Mouse (Mus musculus) WW6 (cell line): ENCODE measurements around the gene Hist2h2aa2.
"Not testable (repeated sequence)": the region's sequence is repeated elsewhere in the genome, so short reads cannot be mapped to it uniquely, and the experiment has no call there.

Source experiments
- DNase-seq: peaks from one replicate; pipeline ENCODE4 v3.0.0-alpha.2; 2013; ENCODE audit warnings: low read depth, low spot score

The Hist2h2aa2 gene

GRCm38 (mm10) chr3:96261623-96262022 lies 21.5 kb upstream of the Hist2h2aa2 start:
- no peak for DNase-seq

GRCm38 (mm10) chr3:96260220-96260619 lies 20.1 kb upstream of the Hist2h2aa2 start:
- DNase-seq = no peak

GRCm38 (mm10) chr3:96257190-96257589 lies 17.1 kb upstream of the Hist2h2aa2 start:
- no peak for DNase-seq

GRCm38 (mm10) chr3:96255926-96256593 lies 16.0 kb upstream of the Hist2h2aa2 start:
- DNase-seq = no peak

DNA sequence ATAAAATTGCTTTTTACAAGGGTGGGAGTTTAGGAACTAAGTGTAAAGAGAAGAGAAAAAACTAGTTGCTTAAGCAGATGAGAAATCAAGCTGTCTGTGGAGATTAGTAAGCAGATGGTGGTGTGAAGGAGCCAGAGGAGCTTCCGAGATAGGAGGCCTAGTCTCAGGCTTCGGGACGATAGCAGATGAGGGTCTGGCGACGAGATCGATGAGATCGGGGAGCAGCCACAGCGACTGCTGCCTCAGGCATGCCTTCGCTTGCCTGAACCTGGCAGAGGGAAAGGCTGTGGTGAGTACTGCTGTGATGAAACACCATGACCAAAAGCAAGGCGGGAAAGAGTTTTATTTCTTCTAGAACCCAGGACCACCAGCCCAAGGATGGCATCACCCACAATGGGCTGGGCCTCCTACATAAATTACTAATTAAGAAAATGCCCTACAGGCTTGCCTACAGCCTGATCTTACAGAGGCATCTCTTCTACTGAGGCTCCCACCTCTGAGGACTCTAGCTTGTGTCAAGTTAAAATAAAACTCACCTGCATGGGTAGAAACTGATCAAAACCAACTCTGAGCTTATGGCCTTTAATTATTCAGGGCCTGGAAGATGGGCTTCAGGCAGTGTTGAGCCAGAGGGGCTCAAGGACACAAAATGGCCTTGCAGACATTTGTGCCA lies 14.7 kb upstream of the Hist2h2aa2 start:
- DNase-seq = no peak

DNA sequence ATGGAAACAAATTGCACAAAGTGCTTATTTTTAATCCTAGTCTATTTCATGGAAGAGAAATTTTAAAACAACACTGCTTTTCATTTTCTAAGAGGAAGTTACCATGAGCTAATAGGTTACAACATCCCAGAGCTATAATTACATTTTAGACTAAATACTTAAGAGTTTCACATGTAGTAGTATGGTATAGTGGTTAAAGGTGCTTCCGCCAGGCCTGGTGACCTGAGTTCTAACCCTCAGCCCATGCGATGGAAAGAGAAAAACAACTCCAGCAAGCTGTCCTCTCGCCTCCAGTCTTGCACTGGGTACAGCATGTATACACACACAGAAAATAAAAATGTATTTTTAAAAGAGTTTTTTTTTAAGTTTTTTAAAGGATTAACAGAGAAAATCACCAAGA lies 11.7 kb upstream of the Hist2h2aa2 start:
- DNase-seq = no peak

GRCm38 (mm10) chr3:96250890-96251289 lies 10.8 kb upstream of the Hist2h2aa2 start:
- DNase-seq = no peak

- no peak for DNase-seq
Observed at GRCm38 (mm10) chr3:96249034-96249345, 8.9 kb upstream of the Hist2h2aa2 start.

GRCm38 (mm10) chr3:96248141-96249033 lies 8.3 kb upstream of the Hist2h2aa2 start:
- no peak for DNase-seq

- DNase-seq = no peak
Observed at GRCm38 (mm10) chr3:96247356-96248140, 7.5 kb upstream of the Hist2h2aa2 start.

DNA sequence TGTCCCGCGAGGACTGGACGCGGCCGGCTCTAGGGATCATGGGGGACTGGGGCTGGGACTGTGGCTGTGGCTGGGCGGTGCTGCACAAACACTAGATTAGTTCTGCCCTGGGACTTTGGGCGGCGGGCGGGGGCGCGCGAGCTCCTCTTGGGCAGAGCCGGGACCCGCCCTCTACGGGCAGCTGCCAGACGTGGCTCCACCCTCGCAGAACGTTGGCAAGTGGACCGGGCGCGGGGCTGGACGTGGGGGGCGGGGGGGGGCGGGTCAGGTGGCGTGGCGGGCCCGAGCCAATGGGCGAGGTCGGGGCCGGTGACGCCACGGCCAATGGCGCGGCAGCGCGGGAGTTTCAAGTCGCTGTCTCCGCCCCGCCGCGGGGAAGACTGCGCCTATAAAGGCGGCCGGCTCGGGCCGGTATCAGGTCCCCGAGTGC lies 6.4 kb upstream of the Hist2h2aa2 start, which contains the start of gene Hist2h3c1:
Gene Hist2h3c1, plus strand, starts transcription at position 259 of the 430 bp plus-strand sequence.
- DNase-seq = not testable (repeated sequence)

GRCm38 (mm10) chr3:96246018-96246417 lies 5.9 kb upstream of the Hist2h2aa2 start:
- not testable (repeated sequence) for DNase-seq

DNA sequence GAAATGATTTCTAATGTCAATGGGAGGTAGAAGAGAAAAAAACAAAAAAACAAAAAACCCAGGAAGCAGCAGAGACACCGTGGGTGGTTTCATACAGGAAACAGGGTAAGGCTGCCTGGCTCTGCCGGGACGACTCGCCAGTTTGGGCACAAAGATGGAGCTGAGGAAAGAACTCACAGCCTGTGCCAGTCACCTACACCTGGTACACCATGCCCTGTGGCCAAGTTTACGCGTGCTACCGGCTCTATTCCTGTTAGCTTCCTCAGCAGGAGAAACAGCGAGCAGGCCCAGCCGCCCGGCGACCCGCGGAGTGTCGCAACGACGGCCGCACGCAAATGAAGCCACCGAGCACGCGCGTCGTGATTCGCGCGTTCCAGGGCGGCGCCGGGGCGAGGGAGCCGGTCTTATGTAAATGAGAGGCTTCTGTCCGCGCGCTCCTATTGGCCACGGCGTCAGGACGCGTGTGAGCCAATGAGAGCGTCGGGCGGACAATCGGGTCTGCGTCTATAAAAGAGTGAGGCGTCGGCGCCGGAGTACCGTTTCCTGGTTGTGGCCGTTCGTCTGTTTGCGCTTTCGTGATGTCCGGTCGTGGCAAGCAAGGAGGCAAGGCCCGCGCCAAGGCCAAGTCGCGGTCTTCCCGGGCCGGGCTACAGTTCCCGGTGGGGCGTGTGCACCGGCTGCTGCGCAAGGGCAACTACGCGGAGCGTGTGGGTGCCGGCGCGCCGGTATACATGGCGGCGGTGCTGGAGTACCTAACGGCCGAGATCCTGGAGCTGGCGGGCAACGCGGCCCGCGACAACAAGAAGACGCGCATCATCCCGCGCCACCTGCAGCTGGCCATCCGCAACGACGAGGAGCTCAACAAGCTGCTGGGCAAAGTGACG lies 5.2 kb upstream of the Hist2h2aa2 start, which contains the start of gene Hist2h2aa1:
Gene Hist2h2aa1, plus strand, starts transcription at position 495 of the 884 bp plus-strand sequence.
- DNase-seq = not testable (repeated sequence)

GRCm38 (mm10) chr3:96243921-96244572 lies 4.0 kb upstream of the Hist2h2aa2 start:
- DNase-seq = no peak

DNA sequence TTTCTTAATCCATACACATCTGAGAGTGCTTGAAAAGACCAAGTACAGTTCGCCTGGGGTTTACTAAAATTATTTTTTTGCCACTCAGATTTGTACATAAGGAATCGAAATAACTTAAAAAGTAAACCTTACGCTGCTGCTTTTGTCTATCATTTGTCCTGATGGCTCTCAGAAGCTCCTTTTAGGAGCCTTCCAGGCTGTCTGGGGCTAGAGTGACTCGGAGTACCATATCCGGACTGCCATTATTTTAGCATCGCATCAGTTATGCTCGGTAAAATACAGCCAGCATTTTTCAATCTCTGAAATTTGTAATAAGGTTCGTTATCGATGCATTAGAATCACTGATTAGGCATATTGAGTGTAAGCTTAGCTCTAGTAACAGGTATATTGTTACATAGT lies 722 bp upstream of the Hist2h2aa2 start:
- no peak for DNase-seq

DNA sequence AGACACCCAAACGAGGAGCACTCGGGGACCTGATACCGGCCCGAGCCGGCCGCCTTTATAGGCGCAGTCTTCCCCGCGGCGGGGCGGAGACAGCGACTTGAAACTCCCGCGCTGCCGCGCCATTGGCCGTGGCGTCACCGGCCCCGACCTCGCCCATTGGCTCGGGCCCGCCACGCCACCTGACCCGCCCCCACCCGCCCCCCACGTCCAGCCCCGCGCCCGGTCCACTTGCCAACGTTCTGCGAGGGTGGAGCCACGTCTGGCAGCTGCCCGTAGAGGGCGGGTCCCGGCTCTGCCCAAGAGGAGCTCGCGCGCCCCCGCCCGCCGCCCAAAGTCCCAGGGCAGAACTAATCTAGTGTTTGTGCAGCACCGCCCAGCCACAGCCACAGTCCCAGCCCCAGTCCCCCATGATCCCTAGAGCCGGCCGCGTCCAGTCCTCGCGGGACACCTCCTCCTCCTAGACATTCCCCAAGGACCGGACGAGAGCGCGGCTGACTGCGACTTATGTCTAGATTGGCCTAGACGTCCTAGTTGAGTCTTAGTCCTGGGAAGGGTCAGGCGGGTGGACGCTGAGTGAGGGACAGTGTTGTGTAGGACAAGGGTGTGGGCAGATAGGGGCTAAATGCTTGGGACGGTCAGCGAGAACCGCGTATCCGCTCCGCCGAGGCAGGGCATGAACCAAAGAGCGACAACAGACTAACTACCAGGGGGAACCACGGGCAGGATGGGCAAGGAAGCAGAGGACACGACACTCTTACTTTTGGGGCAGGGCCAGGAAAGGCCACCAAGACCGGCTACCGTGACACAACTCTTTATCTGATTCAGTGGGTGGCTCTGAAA lies 902 bp downstream of the Hist2h2aa2 start, which contains the start of gene Hist2h3c2:
Gene Hist2h3c2, minus strand, starts transcription at position 174 of the 840 bp plus-strand sequence.
- not testable (repeated sequence) for DNase-seq

GRCm38 (mm10) chr3:96237904-96238511 lies 2.1 kb downstream of the Hist2h2aa2 start:
- no peak for DNase-seq

DNA sequence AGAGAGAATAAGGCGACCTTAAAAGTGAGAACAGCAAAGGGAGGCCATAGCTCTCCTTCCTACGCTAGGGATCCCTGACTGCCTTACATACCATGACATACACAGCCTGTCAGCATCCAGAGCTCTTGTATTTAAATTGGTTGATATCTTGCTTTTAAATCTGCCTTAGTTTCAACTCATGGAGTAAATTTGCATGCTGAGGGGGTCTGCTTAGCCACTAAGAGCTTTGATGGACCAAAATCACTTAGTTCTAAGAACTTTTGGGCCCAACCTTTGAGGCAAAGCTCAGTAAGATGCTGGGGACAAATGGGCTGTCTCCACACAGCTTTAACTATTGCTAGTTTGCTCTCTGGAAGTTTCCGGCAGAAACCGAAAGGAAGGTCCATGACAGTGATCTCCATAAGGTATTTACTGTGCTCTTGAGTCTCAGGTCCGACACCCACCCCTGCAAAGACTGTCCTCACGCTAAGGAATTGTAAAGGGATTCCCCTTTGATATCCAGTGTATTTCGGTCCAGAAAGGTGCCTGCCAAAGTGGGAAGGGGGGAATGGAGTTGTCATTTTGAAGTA lies 2.7 kb downstream of the Hist2h2aa2 start:
- DNase-seq = no peak
